22 mouse cellular contexts compared by ENCODE assay signal in the genomic region with DNA sequence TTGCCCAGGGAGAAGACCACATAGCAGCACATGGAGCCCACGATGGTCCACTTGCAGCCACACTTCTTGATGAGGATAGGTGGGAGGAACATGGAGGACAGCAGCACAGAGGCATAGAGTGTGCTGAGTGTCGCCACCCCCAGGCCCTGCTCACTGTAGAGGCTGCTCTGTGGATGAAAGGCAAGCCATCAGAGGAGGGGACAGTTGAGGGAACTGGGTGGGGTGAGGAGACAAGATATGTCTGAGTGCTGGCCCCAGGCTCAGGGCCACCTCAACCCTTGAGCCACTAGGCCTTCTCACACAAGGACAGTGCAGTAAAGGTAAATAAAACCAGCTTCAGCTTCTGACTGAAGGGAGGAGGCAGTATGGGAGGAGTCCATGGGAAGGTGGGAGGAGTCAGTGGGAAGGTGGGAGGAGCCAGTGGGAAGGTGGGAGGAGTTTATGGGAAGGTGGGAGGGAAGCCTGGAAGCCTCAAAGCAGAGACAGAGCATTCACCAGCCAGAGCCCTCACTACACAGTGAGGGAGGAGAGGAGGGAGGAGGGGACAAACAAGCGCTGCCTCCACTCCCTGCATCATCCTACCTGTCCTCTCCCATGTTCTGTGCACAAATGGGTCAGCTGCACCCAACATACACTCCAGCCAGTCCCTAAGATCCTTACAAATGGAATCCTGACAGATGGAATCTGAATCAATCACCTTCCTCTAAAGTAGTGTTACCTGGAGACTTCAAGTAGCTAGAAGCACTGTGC. TPM values are rescaled to one million over a fixed set of nuclear protein-coding genes. Genes with fewer than 3 reads are reported as not detected.
ATAC-seq lines count a peak whose summit lies in the region.
"Not testable (repeated sequence)": the region's sequence is repeated elsewhere in the genome, so short reads cannot be mapped to it uniquely, and the experiment has no call there.
"Had no signal": no experiment of that assay in that cellular context is flagged by ENCODE, and none has a peak within 500 bp of the region (broad histone marks: within the 10 kb centered on the region; RNA-seq: fewer than 3 reads in every experiment).

No protein-coding gene starts in this region.

- not testable (repeated sequence) for H3K9me3 ChIP-seq in heart, embryonic 14.5 days (ENCODE audit: control insufficient read depth, low read length); hindbrain, embryonic 15.5 days; kidney, embryonic 15.5 days (replicated peaks); liver, embryonic 12.5 days (replicated peaks); midbrain, embryonic 13.5 days; neural tube, embryonic 13.5 days

- H3K27ac ChIP-seq in heart, embryonic 14.5 days (replicated peaks in 1 of 2; ENCODE audit: control insufficient read depth in 1 of 2, insufficient read depth in 1 of 2, low read depth in 2 of 2, low read length in 2 of 2); hindbrain, embryonic 15.5 days (replicated peaks); kidney, embryonic 15.5 days; liver, embryonic 12.5 days; midbrain, embryonic 13.5 days; neural tube, embryonic 13.5 days (replicated peaks): not testable (repeated sequence)

- ATAC-seq in erythroblast, adult 5-6 weeks (replicated peaks; ENCODE audit: low FRiP score, poor library complexity, severe bottlenecking) = peak; percentile 60; the same call in 1 of the 2 replicates
- ATAC-seq in heart, embryonic 14.5 days (ENCODE audit: insufficient number of reproducible peaks, insufficient read depth, low FRiP score, low read depth) = 0 out of 2 replicates have a peak, but pooled peaks have one; percentile 49
- ATAC-seq in hindbrain, embryonic 15.5 days (ENCODE audit: low FRiP score, low read depth) = peak; percentile 60; the same call in 1 of the 2 replicates
- ATAC-seq in kidney, embryonic 15.5 days (replicated peaks; ENCODE audit: low FRiP score) = peak; percentile 53
- ATAC-seq in liver, embryonic 12.5 days = peak; percentile 40; the same call in 1 of the 2 replicates
- ATAC-seq in midbrain, embryonic 13.5 days = peak; percentile 70
- ATAC-seq in neural tube, embryonic 13.5 days (ENCODE audit: low read depth) = peak; percentile 40; the same call in 1 of the 2 replicates

- not testable (repeated sequence) for H3K4me3 ChIP-seq in heart, embryonic 14.5 days (ENCODE audit: control insufficient read depth in 1 of 2, insufficient read depth in 1 of 2, low read depth in 1 of 2, low read length in 2 of 2); hindbrain, embryonic 15.5 days; kidney, embryonic 15.5 days (replicated peaks); liver, embryonic 12.5 days; midbrain, embryonic 13.5 days (replicated peaks); neural tube, embryonic 13.5 days

- H3K27me3 ChIP-seq in heart, embryonic 14.5 days (ENCODE audit: control insufficient read depth, insufficient read depth, low read length); hindbrain, embryonic 15.5 days; kidney, embryonic 15.5 days; liver, embryonic 12.5 days (replicated peaks); midbrain, embryonic 13.5 days; neural tube, embryonic 13.5 days: not testable (repeated sequence)

- not testable (repeated sequence) for H3K4me1 ChIP-seq in heart, embryonic 14.5 days (ENCODE audit: control insufficient read depth in 2 of 2, insufficient read depth in 2 of 2, low read length in 2 of 2); hindbrain, embryonic 15.5 days (replicated peaks); kidney, embryonic 15.5 days; liver, embryonic 12.5 days; midbrain, embryonic 13.5 days (replicated peaks); neural tube, embryonic 13.5 days (replicated peaks)

- not testable (repeated sequence) for H3K4me2 ChIP-seq in heart, embryonic 14.5 days (ENCODE audit: low read length); hindbrain, embryonic 15.5 days; kidney, embryonic 15.5 days; liver, embryonic 12.5 days; midbrain, embryonic 13.5 days (replicated peaks); neural tube, embryonic 13.5 days

- WGBS in heart, embryonic 14.5 days = 86% methylated on average over 1 of the region's 3 CpGs
- WGBS in hindbrain, embryonic 15.5 days = 100% methylated on average over 1 of the region's 3 CpGs
- 80% methylated on average over 1 of the region's 3 CpGs for WGBS in kidney, embryonic 15.5 days
- WGBS in liver, embryonic 12.5 days (ENCODE audit: insufficient replicate concordance) = 54% methylated on average over 1 of the region's 3 CpGs
- WGBS in midbrain, embryonic 13.5 days = 86% methylated on average over 1 of the region's 3 CpGs
- WGBS in neural tube, embryonic 13.5 days = 100% methylated on average over 1 of the region's 3 CpGs

- not testable (repeated sequence) for H3K9ac ChIP-seq in heart, embryonic 14.5 days (ENCODE audit: low read length); hindbrain, embryonic 15.5 days; kidney, embryonic 15.5 days; liver, embryonic 12.5 days; midbrain, embryonic 13.5 days (replicated peaks); neural tube, embryonic 13.5 days

- H3K36me3 ChIP-seq in heart, embryonic 14.5 days (ENCODE audit: control insufficient read depth, insufficient read depth, low read length); hindbrain, embryonic 15.5 days; kidney, embryonic 15.5 days; liver, embryonic 12.5 days; midbrain, embryonic 13.5 days; neural tube, embryonic 13.5 days: not testable (repeated sequence)

RNA-seq across cellular contexts. Expression of a gene that starts 5.3 kb away (rescaled TPM):
- total RNA-seq in erythroblast, adult 5-6 weeks (2015; ENCODE audit: low replicate concordance) = not detected in 2 replicates
- total RNA-seq in erythroblast, adult 5-6 weeks (2017; ENCODE audit: low replicate concordance) = not detected in 2 replicates
- polyA plus RNA-seq in heart, embryonic 14.5 days (2014; fragmentation: Nextera tagmentation; extraction: Ambion mirVana) = not detected in 2 replicates
- polyA plus RNA-seq in hindbrain, embryonic 15.5 days (2015; fragmentation: Nextera tagmentation; extraction: Ambion mirVana) = not detected in 2 replicates
- polyA plus RNA-seq in kidney, embryonic 15.5 days (2015; fragmentation: Nextera tagmentation; extraction: Ambion mirVana) = not detected in 2 replicates
- not detected in 2 replicates for polyA plus RNA-seq in liver, embryonic 12.5 days (2016; fragmentation: Nextera tagmentation; extraction: Ambion mirVana)
- polyA plus RNA-seq in midbrain, embryonic 13.5 days (2015; fragmentation: Nextera tagmentation; extraction: Ambion mirVana) = not detected in 2 replicates
- polyA plus RNA-seq in neural tube, embryonic 13.5 days (2015; fragmentation: Nextera tagmentation; extraction: Ambion mirVana) = not detected in 2 replicates
- total RNA-seq: adrenal gland, postnatal 14 days; gastrocnemius, adult 8-10 months; heart, postnatal 36 days; left cerebral cortex, postnatal 14 days had no signal
- polyA plus RNA-seq: CD4-positive, CD25-positive, alpha-beta regulatory T cell, adult 4 months; cerebellum, adult 2 months; embryonic facial prominence, embryonic 12.5 days; forebrain, embryonic 15.5 days; heart, embryonic 13.5 days; inflammation-experienced regulatory T-cells, adult 6 months; limb, embryonic 13.5 days; liver, embryonic 15.5 days; lung, postnatal 0 days; macrophage; midbrain, embryonic 12.5 days had no signal

RNA-seq across cellular contexts. Expression of a gene that starts 8.1 kb away (rescaled TPM):
- total RNA-seq in erythroblast, adult 5-6 weeks (2015; ENCODE audit: low replicate concordance) = not detected in 2 replicates
- total RNA-seq in erythroblast, adult 5-6 weeks (2017; ENCODE audit: low replicate concordance) = not detected in 2 replicates
- not detected in 2 replicates for polyA plus RNA-seq in heart, embryonic 14.5 days (2014; fragmentation: Nextera tagmentation; extraction: Ambion mirVana)
- polyA plus RNA-seq in hindbrain, embryonic 15.5 days (2015; fragmentation: Nextera tagmentation; extraction: Ambion mirVana) = 0.09 TPM in 1 of 2 replicates, not detected in the other
- polyA plus RNA-seq in kidney, embryonic 15.5 days (2015; fragmentation: Nextera tagmentation; extraction: Ambion mirVana) = 0.13 TPM in 1 of 2 replicates, not detected in the other
- polyA plus RNA-seq in liver, embryonic 12.5 days (2016; fragmentation: Nextera tagmentation; extraction: Ambion mirVana) = 0.14 TPM in 1 of 2 replicates, not detected in the other
- polyA plus RNA-seq in midbrain, embryonic 13.5 days (2015; fragmentation: Nextera tagmentation; extraction: Ambion mirVana) = not detected in 2 replicates
- not detected in 2 replicates for polyA plus RNA-seq in neural tube, embryonic 13.5 days (2015; fragmentation: Nextera tagmentation; extraction: Ambion mirVana)
- total RNA-seq: heart, postnatal 36 days; left cerebral cortex, postnatal 14 days had no signal
- polyA plus RNA-seq: CD4-positive, CD25-positive, alpha-beta regulatory T cell, adult 4 months; cerebellum, adult 2 months; embryonic facial prominence, embryonic 12.5 days; forebrain, embryonic 15.5 days; heart, embryonic 13.5 days; limb, embryonic 13.5 days; lung, postnatal 0 days; macrophage; midbrain, embryonic 12.5 days had no signal

RNA-seq across cellular contexts. Expression of a gene that starts 24.6 kb away (rescaled TPM):
- not detected in 2 replicates for total RNA-seq in erythroblast, adult 5-6 weeks (2015; ENCODE audit: low replicate concordance)
- not detected in 2 replicates for total RNA-seq in erythroblast, adult 5-6 weeks (2017; ENCODE audit: low replicate concordance)
- not detected in 2 replicates for polyA plus RNA-seq in heart, embryonic 14.5 days (2014; fragmentation: Nextera tagmentation; extraction: Ambion mirVana)
- not detected in 2 replicates for polyA plus RNA-seq in hindbrain, embryonic 15.5 days (2015; fragmentation: Nextera tagmentation; extraction: Ambion mirVana)
- not detected in 2 replicates for polyA plus RNA-seq in kidney, embryonic 15.5 days (2015; fragmentation: Nextera tagmentation; extraction: Ambion mirVana)
- not detected in 2 replicates for polyA plus RNA-seq in liver, embryonic 12.5 days (2016; fragmentation: Nextera tagmentation; extraction: Ambion mirVana)
- not detected in 2 replicates for polyA plus RNA-seq in midbrain, embryonic 13.5 days (2015; fragmentation: Nextera tagmentation; extraction: Ambion mirVana)
- not detected in 2 replicates for polyA plus RNA-seq in neural tube, embryonic 13.5 days (2015; fragmentation: Nextera tagmentation; extraction: Ambion mirVana)
- total RNA-seq: adrenal gland, postnatal 14 days; gastrocnemius, adult 8-10 months; heart, postnatal 36 days; left cerebral cortex, postnatal 14 days had no signal
- polyA plus RNA-seq: CD4-positive, CD25-positive, alpha-beta regulatory T cell, adult 4 months; cerebellum, adult 2 months; embryonic facial prominence, embryonic 12.5 days; forebrain, embryonic 15.5 days; heart, embryonic 13.5 days; inflammation-experienced regulatory T-cells, adult 6 months; limb, embryonic 13.5 days; lung, postnatal 0 days; macrophage; midbrain, embryonic 12.5 days had no signal

RNA-seq across cellular contexts. Expression of a gene that starts 52.7 kb away (rescaled TPM):
- total RNA-seq in erythroblast, adult 5-6 weeks (2015; ENCODE audit: low replicate concordance) = not detected in 2 replicates
- total RNA-seq in erythroblast, adult 5-6 weeks (2017; ENCODE audit: low replicate concordance) = not detected in 2 replicates
- polyA plus RNA-seq in heart, embryonic 14.5 days (2014; fragmentation: Nextera tagmentation; extraction: Ambion mirVana) = 0.14 TPM in 1 of 2 replicates, not detected in the other
- not detected in 2 replicates for polyA plus RNA-seq in hindbrain, embryonic 15.5 days (2015; fragmentation: Nextera tagmentation; extraction: Ambion mirVana)
- not detected in 2 replicates for polyA plus RNA-seq in kidney, embryonic 15.5 days (2015; fragmentation: Nextera tagmentation; extraction: Ambion mirVana)
- not detected in 2 replicates for polyA plus RNA-seq in liver, embryonic 12.5 days (2016; fragmentation: Nextera tagmentation; extraction: Ambion mirVana)
- polyA plus RNA-seq in midbrain, embryonic 13.5 days (2015; fragmentation: Nextera tagmentation; extraction: Ambion mirVana) = not detected in 2 replicates
- 0.08 TPM in 1 of 2 replicates, not detected in the other for polyA plus RNA-seq in neural tube, embryonic 13.5 days (2015; fragmentation: Nextera tagmentation; extraction: Ambion mirVana)
- total RNA-seq: adrenal gland, postnatal 14 days; heart, postnatal 36 days had no signal
- polyA plus RNA-seq: CD4-positive, CD25-positive, alpha-beta regulatory T cell, adult 4 months; embryonic facial prominence, embryonic 12.5 days; forebrain, embryonic 15.5 days; inflammation-experienced regulatory T-cells, adult 6 months; limb, embryonic 13.5 days; liver, embryonic 15.5 days; lung, postnatal 0 days; macrophage; midbrain, embryonic 12.5 days had no signal
